Mouse (Mus musculus): ENCODE data around the gene Lamp1.
"Not testable (repeated sequence)": the region's sequence is repeated elsewhere in the genome, so short reads cannot be mapped to it uniquely, and the experiment has no call there.

The Lamp1 gene

GRCm38 (mm10) chr8:13158718-13159376 lies at the start of gene Lamp1:
TSS of gene Lamp1 (plus strand) at chr8:13159161.
- peak; percentile 76 for ATAC-seq (ENCODE audit: insufficient number of reproducible peaks, low FRiP score, low TSS enrichment)

- ATAC-seq (ENCODE audit: insufficient number of reproducible peaks, low FRiP score, low TSS enrichment): no peak
Measured at GRCm38 (mm10) chr8:13109416-13109960, 49.5 kb upstream of the Lamp1 start.

- ATAC-seq (ENCODE audit: insufficient number of reproducible peaks, low FRiP score, low TSS enrichment): no peak
Measured at GRCm38 (mm10) chr8:13111917-13112316, 47.0 kb upstream of the Lamp1 start.

- no peak for ATAC-seq (ENCODE audit: insufficient number of reproducible peaks, low FRiP score, low TSS enrichment)
Measured at GRCm38 (mm10) chr8:13113232-13113631, 45.7 kb upstream of the Lamp1 start.

- no peak for ATAC-seq (ENCODE audit: insufficient number of reproducible peaks, low FRiP score, low TSS enrichment)
Measured at GRCm38 (mm10) chr8:13117096-13117495, 41.9 kb upstream of the Lamp1 start.

GRCm38 (mm10) chr8:13118516-13118915 lies 40.4 kb upstream of the Lamp1 start:
- ATAC-seq (ENCODE audit: insufficient number of reproducible peaks, low FRiP score, low TSS enrichment): no peak

- no peak for ATAC-seq (ENCODE audit: insufficient number of reproducible peaks, low FRiP score, low TSS enrichment)
Measured at GRCm38 (mm10) chr8:13120882-13121665, 37.9 kb upstream of the Lamp1 start.

GRCm38 (mm10) chr8:13122887-13123421 lies 36.0 kb upstream of the Lamp1 start:
- ATAC-seq (ENCODE audit: insufficient number of reproducible peaks, low FRiP score, low TSS enrichment): no peak

GRCm38 (mm10) chr8:13124897-13125296 lies 34.1 kb upstream of the Lamp1 start:
- ATAC-seq (ENCODE audit: insufficient number of reproducible peaks, low FRiP score, low TSS enrichment): no peak

GRCm38 (mm10) chr8:13132220-13132619 lies 26.7 kb upstream of the Lamp1 start:
- not testable (repeated sequence) for ATAC-seq (ENCODE audit: insufficient number of reproducible peaks, low FRiP score, low TSS enrichment)

- no peak for ATAC-seq (ENCODE audit: insufficient number of reproducible peaks, low FRiP score, low TSS enrichment)
Measured at GRCm38 (mm10) chr8:13139641-13140182, 19.2 kb upstream of the Lamp1 start.

GRCm38 (mm10) chr8:13141681-13142080 lies 17.3 kb upstream of the Lamp1 start:
- no peak for ATAC-seq (ENCODE audit: insufficient number of reproducible peaks, low FRiP score, low TSS enrichment)

GRCm38 (mm10) chr8:13148476-13148875 lies 10.5 kb upstream of the Lamp1 start:
- no peak for ATAC-seq (ENCODE audit: insufficient number of reproducible peaks, low FRiP score, low TSS enrichment)

- ATAC-seq (ENCODE audit: insufficient number of reproducible peaks, low FRiP score, low TSS enrichment): no peak
Measured at GRCm38 (mm10) chr8:13149287-13149686, 9.7 kb upstream of the Lamp1 start.

GRCm38 (mm10) chr8:13149866-13150265 lies 9.1 kb upstream of the Lamp1 start:
- no peak for ATAC-seq (ENCODE audit: insufficient number of reproducible peaks, low FRiP score, low TSS enrichment)

GRCm38 (mm10) chr8:13150929-13151328 lies 8.0 kb upstream of the Lamp1 start:
- no peak for ATAC-seq (ENCODE audit: insufficient number of reproducible peaks, low FRiP score, low TSS enrichment)

GRCm38 (mm10) chr8:13154099-13154498 lies 4.9 kb upstream of the Lamp1 start:
- ATAC-seq (ENCODE audit: insufficient number of reproducible peaks, low FRiP score, low TSS enrichment): no peak

GRCm38 (mm10) chr8:13155358-13155757 lies 3.6 kb upstream of the Lamp1 start:
- ATAC-seq (ENCODE audit: insufficient number of reproducible peaks, low FRiP score, low TSS enrichment): no peak

- ATAC-seq (ENCODE audit: insufficient number of reproducible peaks, low FRiP score, low TSS enrichment): no peak
Measured at GRCm38 (mm10) chr8:13156327-13157097, 2.4 kb upstream of the Lamp1 start.

- ATAC-seq (ENCODE audit: insufficient number of reproducible peaks, low FRiP score, low TSS enrichment): peak; percentile 69
Measured at GRCm38 (mm10) chr8:13159377-13159881, 468 bp downstream of the Lamp1 start.

Measured in cerebellum, adult (tissue).